Mouse (Mus musculus): ENCODE measurements around the gene Sdcbp2. TPM values are rescaled to one million over a fixed set of nuclear protein-coding genes. Genes with fewer than 3 reads are reported as not detected.

Gene Sdcbp2
- polyA plus RNA-seq, 1 experiment = 2.3 TPM

GRCm38 (mm10) chr2:151628011-151628410, 55.6 kb downstream of the Sdcbp2 start:
- no peak for DNase-seq (ENCODE audit: low read depth in 1 of 2, low spot score in 2 of 2)
- Histone ChIP-seq H3K36me3 (ENCODE audit: control insufficient read depth, insufficient read depth, low read length) (no peaks in the 10 kb centered on the region), H3K27me3 (ENCODE audit: control insufficient read depth, insufficient read depth, low read length) (peaks cover 13% of the 10 kb centered on the region), H3K4me1 (ENCODE audit: control insufficient read depth, insufficient read depth, insufficient read length) (no peaks in the 10 kb centered on the region), H3K27ac (ENCODE audit: insufficient read depth, low read length) (no peak overlapping the region), H3K4me3 (ENCODE audit: extremely low read depth, insufficient read depth, insufficient read length) (no peak overlapping the region)
- TF ChIP-seq POLR2A (IDR thresholded peaks at IDR 0.05; ENCODE audit: low read depth, low read length) (no peak), CTCF (IDR thresholded peaks at IDR 0.05; ENCODE audit: extremely low read depth, insufficient read depth, insufficient read length, insufficient replicate concordance) (no peak)
- WGBS = 91% methylated on average over 3 of the region's 3 CpGs

DNA sequence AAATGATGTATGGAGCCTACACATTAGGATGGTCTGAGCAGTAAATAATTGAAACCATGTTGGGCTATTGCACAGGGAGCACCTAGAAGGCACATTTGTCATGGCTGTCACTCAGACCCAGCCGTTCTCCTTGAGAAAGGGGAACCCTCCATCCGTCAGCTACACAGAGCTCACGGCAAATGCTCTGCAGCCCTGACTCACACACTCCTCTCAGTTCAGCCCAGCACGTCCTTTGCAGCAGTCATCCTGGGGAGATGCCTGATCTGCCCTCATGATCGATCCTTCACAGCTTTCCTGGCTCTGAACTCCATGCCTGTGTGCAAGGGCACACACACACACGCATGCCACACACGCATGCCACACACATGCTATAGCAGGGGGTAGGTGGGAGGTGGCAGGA, 56.9 kb downstream of the Sdcbp2 start:
- DNase-seq (ENCODE audit: low read depth in 1 of 2, low spot score in 2 of 2) = no peak
- Histone ChIP-seq H3K27ac (ENCODE audit: insufficient read depth, low read length) (no peak overlapping the region), H3K4me1 (ENCODE audit: control insufficient read depth, insufficient read depth, insufficient read length) (no peaks in the 10 kb centered on the region), H3K4me3 (ENCODE audit: extremely low read depth, insufficient read depth, insufficient read length) (no peak overlapping the region), H3K36me3 (ENCODE audit: control insufficient read depth, insufficient read depth, low read length) (no peaks in the 10 kb centered on the region), H3K27me3 (ENCODE audit: control insufficient read depth, insufficient read depth, low read length) (peaks cover 13% of the 10 kb centered on the region)
- WGBS = 45% methylated on average over 7 of the region's 7 CpGs
- no peak for TF ChIP-seq CTCF (IDR thresholded peaks at IDR 0.05; ENCODE audit: extremely low read depth, insufficient read depth, insufficient read length, insufficient replicate concordance)
- TF ChIP-seq POLR2A (IDR thresholded peaks at IDR 0.05; ENCODE audit: low read depth, low read length) = no peak

DNA sequence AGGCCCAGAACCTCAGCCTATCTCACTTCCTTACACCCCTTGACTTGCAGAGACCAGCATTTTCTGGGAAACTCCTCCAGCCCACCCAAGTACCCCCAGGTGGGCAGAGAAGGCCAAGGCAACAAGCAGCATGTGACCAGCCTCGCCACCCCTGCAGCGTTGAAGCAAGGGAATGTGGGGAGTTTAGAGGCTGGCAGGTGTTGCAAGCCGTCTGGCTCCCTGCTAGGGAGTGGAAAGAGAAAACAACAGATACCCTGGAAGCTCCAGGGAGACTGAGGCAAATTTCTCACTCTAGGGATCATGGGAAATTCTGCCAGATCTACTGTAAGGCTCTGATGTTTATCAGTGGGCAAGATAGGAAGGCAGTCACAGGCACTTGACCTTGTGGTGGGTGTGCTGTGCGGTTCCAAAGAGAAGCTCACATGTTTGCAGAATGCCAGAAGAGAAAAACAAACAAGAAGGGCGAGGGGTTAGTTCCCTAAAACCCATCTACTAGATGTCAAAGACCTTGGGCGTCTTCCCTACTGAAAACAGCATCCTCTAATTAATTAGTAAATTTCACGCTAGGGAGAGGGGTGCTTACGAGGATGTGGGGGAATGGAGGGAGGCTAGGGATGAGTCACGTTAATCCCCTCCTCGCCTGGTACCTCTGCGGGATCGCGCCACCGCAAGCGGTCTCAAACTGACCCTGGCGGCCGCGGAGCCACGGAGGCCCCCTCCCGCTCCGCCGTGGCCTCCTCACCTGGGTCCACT, 59.2 kb downstream of the Sdcbp2 start:
- Histone ChIP-seq H3K36me3 (ENCODE audit: control insufficient read depth, insufficient read depth, low read length) (no peaks in the 10 kb centered on the region), H3K4me3 (ENCODE audit: extremely low read depth, insufficient read depth, insufficient read length) (peak overlapping the region; percentile 30; the same call in 1 of the 2 replicates), H3K4me1 (ENCODE audit: control insufficient read depth, insufficient read depth, insufficient read length) (no peaks in the 10 kb centered on the region), H3K27me3 (ENCODE audit: control insufficient read depth, insufficient read depth, low read length) (peaks cover 13% of the 10 kb centered on the region), H3K27ac (ENCODE audit: insufficient read depth, low read length) (no peak overlapping the region)
- 10% methylated on average over 22 of the region's 22 CpGs for WGBS
- TF ChIP-seq POLR2A (IDR thresholded peaks at IDR 0.05; ENCODE audit: low read depth, low read length) (no peak), CTCF (IDR thresholded peaks at IDR 0.05; ENCODE audit: extremely low read depth, insufficient read depth, insufficient read length, insufficient replicate concordance) (no peak)
- no peak for DNase-seq (ENCODE audit: low read depth in 1 of 2, low spot score in 2 of 2)

GRCm38 (mm10) chr2:151632159-151632814, 59.9 kb downstream of the Sdcbp2 start, which contains the start of gene Snph:
Snph (minus strand) TSS chr2:151632593.
- DNase-seq (ENCODE audit: low read depth in 1 of 2, low spot score in 2 of 2) = peak in 1 of 2 experiments; percentile 9
- H3K27me3 ChIP-seq (ENCODE audit: control insufficient read depth, insufficient read depth, low read length) = peaks cover 13% of the 10 kb centered on the region
- peak within 1 kb of the TSS; percentile 30; the same call in 1 of the 2 replicates for H3K4me3 ChIP-seq (ENCODE audit: extremely low read depth, insufficient read depth, insufficient read length)
- 2% methylated on average over 47 of the region's 47 CpGs for WGBS
- TF ChIP-seq CTCF (IDR thresholded peaks at IDR 0.05; ENCODE audit: extremely low read depth, insufficient read depth, insufficient read length, insufficient replicate concordance) = no peak
- TF ChIP-seq POLR2A (IDR thresholded peaks at IDR 0.05; ENCODE audit: low read depth, low read length) = no peak
- H3K4me1 ChIP-seq (ENCODE audit: control insufficient read depth, insufficient read depth, insufficient read length) = no peaks in the 10 kb centered on the region
- no peak within 1 kb of the TSS for H3K27ac ChIP-seq (ENCODE audit: insufficient read depth, low read length)
- H3K36me3 ChIP-seq (ENCODE audit: control insufficient read depth, insufficient read depth, low read length) = no peaks in the 10 kb centered on the region

GRCm38 (mm10) chr2:151632982-151633381, 60.6 kb downstream of the Sdcbp2 start:
- Histone ChIP-seq H3K4me1 (ENCODE audit: control insufficient read depth, insufficient read depth, insufficient read length) (no peaks in the 10 kb centered on the region), H3K27ac (ENCODE audit: insufficient read depth, low read length) (no peak overlapping the region), H3K27me3 (ENCODE audit: control insufficient read depth, insufficient read depth, low read length) (peaks cover 13% of the 10 kb centered on the region), H3K4me3 (ENCODE audit: extremely low read depth, insufficient read depth, insufficient read length) (no peak overlapping the region), H3K36me3 (ENCODE audit: control insufficient read depth, insufficient read depth, low read length) (no peaks in the 10 kb centered on the region)
- no peak for DNase-seq (ENCODE audit: low read depth in 1 of 2, low spot score in 2 of 2)
- TF ChIP-seq CTCF (IDR thresholded peaks at IDR 0.05; ENCODE audit: extremely low read depth, insufficient read depth, insufficient read length, insufficient replicate concordance) = no peak
- WGBS = 90% methylated on average over 5 of the region's 5 CpGs

GRCm38 (mm10) chr2:151634903-151635302, 62.5 kb downstream of the Sdcbp2 start:
- H3K27ac ChIP-seq (ENCODE audit: insufficient read depth, low read length) = no peak overlapping the region
- peaks cover 13% of the 10 kb centered on the region for H3K27me3 ChIP-seq (ENCODE audit: control insufficient read depth, insufficient read depth, low read length)
- H3K4me3 ChIP-seq (ENCODE audit: extremely low read depth, insufficient read depth, insufficient read length) = no peak overlapping the region
- TF ChIP-seq CTCF (IDR thresholded peaks at IDR 0.05; ENCODE audit: extremely low read depth, insufficient read depth, insufficient read length, insufficient replicate concordance) = no peak
- no peak for TF ChIP-seq POLR2A (IDR thresholded peaks at IDR 0.05; ENCODE audit: low read depth, low read length)
- 73% methylated on average over 2 of the region's 2 CpGs for WGBS
- no peaks in the 10 kb centered on the region for H3K4me1 ChIP-seq (ENCODE audit: control insufficient read depth, insufficient read depth, insufficient read length)
- DNase-seq (ENCODE audit: low read depth in 1 of 2, low spot score in 2 of 2) = no peak
- no peaks in the 10 kb centered on the region for H3K36me3 ChIP-seq (ENCODE audit: control insufficient read depth, insufficient read depth, low read length)

Measured in spleen, adult 2 months (tissue).